Mouse (Mus musculus) frontal cortex, postnatal 10 days (tissue): ENCODE measurements at regions not wholly inside any gene's neighbourhood (a gene's known extent, or its start where the extent isn't known, plus 50 kb on each side); places are given as distances from the start of the nearest gene placed in this dataset.
A peak's percentile ranks its signal among the peaks of the same experiment; 100 is the strongest.

Experiments used
- DNase-seq, 2 experiments: peaks; one replicate each; pipeline ENCODE4 v3.0.0; 2022; ENCODE audit warnings: low spot score in 2 of 2, mixed read lengths in 1 of 2

- DNase-seq: no peak
Measured at GRCm38 (mm10) chr1:154076684-154077475, 124.1 kb upstream of the Zfp648 start.

GRCm38 (mm10) chr1:154080505-154081380 is 120.2 kb upstream of the Zfp648 start:
- no peak for DNase-seq

- DNase-seq: no peak
Measured at GRCm38 (mm10) chr1:154086145-154086544, 114.8 kb upstream of the Zfp648 start.

GRCm38 (mm10) chr1:154089815-154090214 is 111.2 kb upstream of the Zfp648 start:
- DNase-seq: no peak

- DNase-seq: no peak
Measured at GRCm38 (mm10) chr1:154090521-154091490, 110.2 kb upstream of the Zfp648 start.

GRCm38 (mm10) chr1:154093549-154093948 is 107.4 kb upstream of the Zfp648 start:
- no peak for DNase-seq

- DNase-seq: no peak
Measured at GRCm38 (mm10) chr1:154094357-154094756, 106.6 kb upstream of the Zfp648 start.

GRCm38 (mm10) chr1:154096113-154096512 is 104.9 kb upstream of the Zfp648 start:
- DNase-seq: no peak

- no peak for DNase-seq
Measured at GRCm38 (mm10) chr1:154096911-154097310, 104.1 kb upstream of the Zfp648 start.

- DNase-seq: peak in 1 of 2 experiments; percentile 66
Measured at GRCm38 (mm10) chr1:154097656-154098055, 103.3 kb upstream of the Zfp648 start.

GRCm38 (mm10) chr1:154100556-154100955 is 100.4 kb upstream of the Zfp648 start:
- no peak for DNase-seq

GRCm38 (mm10) chr1:154101433-154101832 is 99.6 kb upstream of the Zfp648 start:
- no peak for DNase-seq

- no peak for DNase-seq
Measured at GRCm38 (mm10) chr1:154102191-154102590, 98.8 kb upstream of the Zfp648 start.

- DNase-seq: peak; percentile 75 to 86
Measured at GRCm38 (mm10) chr1:154102871-154103596, 98.0 kb upstream of the Zfp648 start.

GRCm38 (mm10) chr1:154103597-154103923 is 97.4 kb upstream of the Zfp648 start:
- DNase-seq: no peak

- no peak for DNase-seq
Measured at GRCm38 (mm10) chr1:154104006-154104600, 96.9 kb upstream of the Zfp648 start.

- no peak for DNase-seq
Measured at GRCm38 (mm10) chr1:154104779-154105178, 96.2 kb upstream of the Zfp648 start.

- DNase-seq: no peak
Measured at GRCm38 (mm10) chr1:154112500-154112899, 88.5 kb upstream of the Zfp648 start.

GRCm38 (mm10) chr1:154113291-154114050 is 87.5 kb upstream of the Zfp648 start:
- DNase-seq: no peak

GRCm38 (mm10) chr1:154116188-154116710 is 84.7 kb upstream of the Zfp648 start:
- DNase-seq: no peak
